Mouse (Mus musculus): Measurements from ENCODE around the gene Lhx8. TPM values are rescaled to one million over a fixed set of nuclear protein-coding genes. Genes with fewer than 3 reads are reported as not detected.
A peak's percentile ranks its signal among the peaks of the same experiment; 100 is the strongest.

Gene Lhx8
- polyA plus RNA-seq, 3 experiments from 2014 or later: not detected

GRCm38 (mm10) chr3:154321921-154322574 is 8.4 kb downstream of the Lhx8 start:
- ATAC-seq: no peak

GRCm38 (mm10) chr3:154317651-154318248 is 12.7 kb downstream of the Lhx8 start:
- no peak for ATAC-seq

DNA sequence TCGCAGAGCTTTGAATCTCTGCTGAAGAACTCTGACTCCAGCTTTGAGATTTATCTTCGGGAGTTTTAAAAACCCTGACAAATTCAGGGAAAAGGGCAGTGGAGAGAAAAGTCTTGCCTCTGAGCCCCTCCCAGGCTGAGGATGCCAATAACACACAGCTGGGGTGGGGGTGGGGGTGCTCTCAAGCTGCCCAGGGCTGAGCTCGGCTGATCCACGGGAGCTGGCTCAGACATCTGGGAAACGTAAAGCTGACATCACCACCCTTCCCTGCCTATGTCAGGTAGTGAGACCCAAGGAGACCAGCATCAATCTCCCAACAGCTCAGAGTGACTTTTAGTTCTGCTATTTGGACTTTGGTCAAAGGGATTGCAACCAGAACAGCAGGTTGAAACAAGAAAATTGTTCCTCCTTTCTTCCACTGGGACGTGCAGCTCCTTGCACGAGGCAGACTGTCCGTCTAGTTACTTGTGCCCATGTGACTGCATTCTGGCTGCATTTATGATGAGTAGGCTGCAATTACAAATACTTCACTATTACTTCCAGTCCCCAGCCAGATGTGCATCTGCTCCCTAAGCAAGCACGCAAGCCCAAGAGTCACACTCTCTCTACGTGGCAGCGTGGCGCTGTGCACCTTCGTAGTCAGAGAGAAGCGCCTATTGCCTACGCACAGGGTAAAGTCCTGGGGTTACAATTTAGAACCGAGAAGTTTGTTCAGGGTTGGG is 25.1 kb downstream of the Lhx8 start:
- no peak for ATAC-seq

DNA sequence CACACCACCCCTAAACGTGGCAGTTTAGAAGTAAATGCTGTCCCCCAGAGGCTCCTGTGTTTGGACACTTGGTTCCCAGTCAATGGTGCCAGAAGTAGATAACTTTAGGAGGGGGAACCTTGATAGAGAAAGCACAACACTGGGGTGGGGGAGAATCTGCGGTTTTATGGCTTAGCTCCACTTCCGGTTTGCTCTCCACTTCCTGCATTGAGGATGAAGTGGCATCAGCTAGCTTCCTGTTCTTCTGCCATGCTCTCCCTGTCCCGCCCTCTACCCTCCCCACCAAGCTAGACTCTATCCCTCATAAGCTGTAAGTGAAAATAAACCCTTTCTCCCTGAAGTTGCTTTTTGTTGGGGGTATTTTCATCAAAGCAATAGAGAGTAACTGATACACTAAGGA is 29.4 kb downstream of the Lhx8 start:
- no peak for ATAC-seq

GRCm38 (mm10) chr3:154300006-154300405 is 30.5 kb downstream of the Lhx8 start:
- ATAC-seq: no peak

DNA sequence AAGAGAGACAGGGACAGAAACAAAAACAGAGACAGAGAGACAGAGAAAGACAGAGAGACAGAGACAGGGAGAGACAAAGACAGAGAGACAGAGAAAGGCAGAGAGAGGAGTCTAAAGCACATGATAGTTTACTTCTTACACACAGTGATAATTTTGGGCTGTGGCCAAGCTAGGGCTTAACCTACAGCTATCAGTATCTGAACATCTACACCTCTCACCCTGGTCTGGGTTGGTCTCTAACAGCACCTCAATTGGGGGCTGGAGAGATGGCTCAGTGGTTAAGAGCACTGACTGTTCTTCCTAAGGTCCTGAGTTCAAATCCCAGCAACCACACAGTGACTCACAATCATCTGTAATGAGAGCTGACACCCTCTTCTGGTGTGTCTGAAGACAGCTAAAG is 32.0 kb downstream of the Lhx8 start:
- no peak for ATAC-seq

- no peak for ATAC-seq
Measured at GRCm38 (mm10) chr3:154297499-154297898, 33.0 kb downstream of the Lhx8 start.

DNA sequence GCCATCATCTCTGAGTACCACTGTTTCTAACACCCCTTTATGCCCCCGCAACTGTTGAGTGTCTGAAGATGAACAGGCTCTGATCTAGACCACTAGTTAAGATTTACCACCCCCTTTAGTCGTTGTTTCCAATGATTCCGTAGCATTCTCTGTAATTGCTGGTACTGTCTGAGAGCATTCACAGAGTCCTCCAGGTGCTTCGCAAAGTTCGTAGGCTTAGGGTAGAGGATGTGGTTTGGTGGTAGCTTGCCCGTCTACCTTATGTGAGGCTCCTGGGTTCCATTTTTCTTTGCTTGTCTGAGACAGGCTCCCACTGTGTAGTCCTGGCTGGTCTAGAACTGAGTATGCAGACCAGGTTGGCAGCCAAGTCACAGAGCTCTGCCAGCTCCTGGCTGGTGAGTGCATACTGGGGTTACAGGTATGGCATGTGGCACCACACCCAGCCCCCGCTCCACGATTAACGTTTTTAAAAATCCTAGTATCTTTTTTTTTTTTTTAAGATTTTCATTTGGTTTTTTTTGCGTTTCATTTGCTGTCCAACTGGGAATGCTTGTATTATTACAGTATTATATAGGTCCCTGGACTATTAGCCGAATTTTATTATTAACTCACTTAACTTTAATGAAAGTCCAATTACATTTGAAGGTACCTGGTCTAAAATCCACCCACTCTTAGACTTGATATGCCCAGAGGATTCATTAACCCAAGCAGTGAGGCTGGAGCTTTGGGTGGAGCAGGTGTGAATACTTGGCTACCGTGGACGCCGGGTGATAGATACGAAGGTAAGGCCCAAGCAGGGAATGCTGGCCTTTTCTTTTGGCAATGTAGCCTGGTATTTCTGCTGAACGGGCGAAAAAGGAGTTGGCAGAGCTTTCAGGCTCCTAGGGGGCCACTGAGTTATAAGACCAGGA is 35.3 kb downstream of the Lhx8 start:
- ATAC-seq: no peak

DNA sequence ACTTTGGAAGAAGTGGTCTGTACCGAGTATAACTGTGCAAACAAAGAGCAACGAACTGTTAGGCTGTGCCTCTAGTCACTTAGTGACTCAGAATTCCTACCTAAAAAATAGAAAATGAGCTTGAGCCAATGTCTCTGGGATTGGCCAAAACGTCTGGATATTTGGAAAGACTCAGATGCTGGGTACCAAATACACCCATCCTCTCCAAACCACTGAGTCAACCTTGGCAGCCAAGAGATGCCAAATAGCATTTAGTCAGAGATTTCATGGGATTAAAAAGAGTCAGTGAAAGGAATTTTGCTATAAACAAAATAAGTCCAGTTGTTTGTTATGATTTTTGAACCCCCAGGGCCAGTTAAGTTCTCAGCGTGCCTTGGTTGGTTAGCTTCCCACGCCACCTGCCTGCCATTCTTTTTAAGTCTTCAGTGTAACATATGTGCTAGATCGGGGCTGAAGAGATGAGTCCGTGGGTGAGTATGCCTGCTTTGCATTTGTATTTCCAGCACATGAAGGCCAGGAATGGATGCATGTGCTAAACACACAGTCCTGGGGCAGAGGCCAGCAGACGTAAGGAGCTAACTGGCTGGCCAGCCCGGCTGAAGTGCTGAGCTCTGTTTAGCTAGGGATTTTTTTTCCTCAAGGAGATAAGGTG is 36.5 kb downstream of the Lhx8 start:
- ATAC-seq: no peak

DNA sequence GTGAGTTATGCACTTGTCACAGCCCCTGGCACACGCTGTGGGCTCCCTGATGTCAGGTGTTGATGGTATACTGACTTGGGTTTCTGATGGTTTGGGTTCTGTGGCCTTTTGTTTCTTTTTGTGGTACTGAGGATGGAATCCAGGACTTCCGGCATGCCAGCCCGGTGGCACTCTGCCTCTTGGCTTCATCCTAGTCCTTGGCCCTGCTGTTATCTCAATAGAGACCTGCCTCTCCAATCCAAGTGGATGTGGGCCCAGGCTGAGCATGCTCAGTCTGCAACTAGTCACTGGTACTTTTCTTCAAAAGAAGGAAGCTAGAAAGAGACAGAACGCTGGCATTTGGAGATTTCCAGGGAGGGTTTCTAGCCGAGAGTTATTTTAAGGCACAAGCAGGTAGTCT is 38.3 kb downstream of the Lhx8 start:
- no peak for ATAC-seq

DNA sequence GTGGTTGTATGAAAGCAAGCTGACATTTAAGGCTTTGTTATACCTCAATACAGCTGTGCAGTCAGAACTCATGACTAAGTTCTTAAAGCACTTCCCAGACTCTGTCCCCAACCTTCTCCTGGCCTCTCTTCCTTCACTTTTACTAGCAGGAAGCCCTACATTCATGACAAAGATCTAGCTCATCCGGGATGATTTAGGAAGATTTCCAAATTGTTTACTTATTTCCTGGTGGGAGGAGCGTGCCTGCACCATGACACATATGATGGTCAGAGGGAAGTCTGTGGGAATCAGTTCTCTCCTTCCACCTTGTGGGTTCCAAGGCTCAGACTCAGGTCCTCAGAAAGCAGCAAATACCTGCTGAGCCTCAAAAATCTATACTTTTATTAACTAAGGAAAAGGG is 40.1 kb downstream of the Lhx8 start:
- ATAC-seq: no peak

- ATAC-seq: no peak
Measured at GRCm38 (mm10) chr3:154288429-154289069, 41.9 kb downstream of the Lhx8 start.

DNA sequence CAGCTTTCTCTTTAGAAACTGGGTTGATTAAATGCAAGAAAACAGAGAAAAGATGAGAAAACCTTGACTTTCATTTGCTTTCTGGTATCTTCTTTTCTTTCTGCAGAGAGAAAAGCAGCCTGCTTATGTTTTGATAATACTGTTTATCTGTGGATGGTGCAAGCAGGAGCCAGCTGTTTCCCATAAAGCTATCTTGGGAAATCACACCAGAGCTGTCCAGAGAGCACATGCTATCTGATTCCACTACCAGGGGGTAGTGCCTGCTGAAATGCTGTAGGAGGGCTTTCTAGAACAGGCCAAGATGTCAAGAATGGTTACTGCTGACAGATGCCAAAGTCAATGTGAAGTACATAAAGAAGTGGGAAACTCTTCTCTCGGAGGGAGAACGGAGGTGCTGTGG is 43.2 kb downstream of the Lhx8 start:
- ATAC-seq: no peak

DNA sequence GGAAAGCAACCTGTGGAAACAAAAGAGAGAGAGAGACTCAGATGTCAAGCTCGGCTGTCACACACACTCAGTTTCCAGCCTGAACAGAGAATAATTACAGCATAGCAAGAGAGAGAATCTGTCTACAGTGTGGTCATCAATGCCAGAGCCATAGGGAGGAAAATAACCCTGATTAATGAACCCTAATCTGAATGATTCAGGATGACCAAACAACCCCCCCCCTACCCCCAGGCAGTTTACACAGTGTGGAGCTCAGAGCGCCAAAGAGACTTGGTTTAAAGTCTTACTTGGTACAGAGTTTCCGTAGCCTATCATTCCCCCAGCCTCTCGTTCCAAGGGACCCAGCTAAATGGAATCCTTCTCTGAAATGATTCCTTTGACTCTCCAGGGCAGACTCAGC is 45.1 kb downstream of the Lhx8 start:
- ATAC-seq: no peak

DNA sequence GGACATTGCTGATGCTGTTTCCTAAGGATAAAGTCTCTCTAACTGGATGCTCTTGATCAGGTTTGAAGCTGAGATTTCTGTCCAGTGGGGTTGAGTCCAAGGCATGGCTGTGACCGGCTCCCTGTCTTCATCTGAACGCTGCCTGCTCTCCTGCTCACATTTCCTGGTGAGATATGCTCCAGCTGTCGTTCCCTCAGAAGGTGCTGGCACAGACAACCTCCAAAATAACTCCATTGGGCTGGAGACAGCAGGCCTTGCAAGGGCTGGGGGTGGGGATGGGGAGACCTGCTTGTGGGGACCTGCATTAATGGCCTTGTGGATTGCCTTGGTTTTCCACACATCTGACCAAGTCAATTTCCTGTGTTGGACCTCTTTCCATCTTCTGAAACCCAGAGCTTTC is 46.2 kb downstream of the Lhx8 start:
- no peak for ATAC-seq

GRCm38 (mm10) chr3:154274681-154275080 is 55.8 kb downstream of the Lhx8 start:
- ATAC-seq: no peak

DNA sequence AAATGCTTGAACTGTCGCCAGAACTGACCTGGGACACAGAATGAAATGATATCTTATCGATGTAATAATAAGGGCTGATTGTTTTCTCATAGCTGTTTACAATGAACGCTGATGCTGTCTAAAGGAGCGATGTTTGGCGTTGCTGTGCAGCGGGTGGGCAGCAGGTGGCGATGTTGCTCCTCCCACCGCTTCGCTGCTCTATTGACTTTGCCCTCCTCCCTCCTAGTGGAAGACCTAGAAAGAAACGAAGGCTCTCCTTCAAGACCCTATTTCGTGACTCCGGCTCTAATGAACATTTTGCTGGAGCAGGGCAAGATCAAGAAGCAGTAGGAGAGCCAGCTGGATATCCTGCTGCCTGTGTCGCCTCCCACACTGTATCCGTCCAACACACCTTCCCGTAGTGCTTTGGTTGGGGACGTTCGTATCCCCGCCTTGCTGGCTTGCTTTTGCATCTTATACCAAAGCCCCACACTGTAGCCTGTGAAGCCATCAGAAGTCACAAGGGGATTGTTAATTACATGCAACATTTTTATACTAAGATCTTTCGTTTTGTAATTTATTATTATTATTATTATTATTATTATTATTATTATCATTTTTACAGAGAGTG is 60.6 kb downstream of the Lhx8 start:
- ATAC-seq: peak; percentile 41

- no peak for ATAC-seq
Measured at GRCm38 (mm10) chr3:154268313-154268712, 62.1 kb downstream of the Lhx8 start.

- ATAC-seq: no peak
Measured at GRCm38 (mm10) chr3:154257312-154257711, 73.1 kb downstream of the Lhx8 start.
